Mouse (Mus musculus): ENCODE results near the gene Kcnk12.

Kcnk12 gene

GRCm38 (mm10) chr17:87797688-87798291 lies at the start of gene Kcnk12:
Gene Kcnk12 (minus strand): TSS chr17:87797994.
- no peak for DNase-seq (ENCODE audit: low read depth)

- no peak for DNase-seq (ENCODE audit: low read depth)
Observed at GRCm38 (mm10) chr17:87842156-87842555, 44.4 kb upstream of the Kcnk12 start.

GRCm38 (mm10) chr17:87840079-87840478 lies 42.3 kb upstream of the Kcnk12 start:
- no peak for DNase-seq (ENCODE audit: low read depth)

GRCm38 (mm10) chr17:87834850-87835249 lies 37.1 kb upstream of the Kcnk12 start:
- no peak for DNase-seq (ENCODE audit: low read depth)

GRCm38 (mm10) chr17:87826909-87827308 lies 29.1 kb upstream of the Kcnk12 start:
- DNase-seq (ENCODE audit: low read depth) = no peak

GRCm38 (mm10) chr17:87826036-87826560 lies 28.3 kb upstream of the Kcnk12 start:
- DNase-seq (ENCODE audit: low read depth) = no peak

- DNase-seq (ENCODE audit: low read depth) = no peak
Observed at GRCm38 (mm10) chr17:87825454-87826008, 27.7 kb upstream of the Kcnk12 start.

- DNase-seq (ENCODE audit: low read depth) = no peak
Observed at GRCm38 (mm10) chr17:87823031-87823430, 25.2 kb upstream of the Kcnk12 start.

GRCm38 (mm10) chr17:87809556-87809955 lies 11.8 kb upstream of the Kcnk12 start:
- DNase-seq (ENCODE audit: low read depth) = no peak

- no peak for DNase-seq (ENCODE audit: low read depth)
Observed at GRCm38 (mm10) chr17:87799948-87800340, 2.1 kb upstream of the Kcnk12 start.

- DNase-seq (ENCODE audit: low read depth) = no peak
Observed at GRCm38 (mm10) chr17:87799212-87799947, 1.6 kb upstream of the Kcnk12 start.

- DNase-seq (ENCODE audit: low read depth) = no peak
Observed at GRCm38 (mm10) chr17:87798423-87798941, 688 bp upstream of the Kcnk12 start.

- no peak for DNase-seq (ENCODE audit: low read depth)
Observed at GRCm38 (mm10) chr17:87796881-87797416, 845 bp downstream of the Kcnk12 start.

GRCm38 (mm10) chr17:87795927-87796714 lies 1.7 kb downstream of the Kcnk12 start:
- DNase-seq (ENCODE audit: low read depth) = no peak

GRCm38 (mm10) chr17:87794801-87795200 lies 3.0 kb downstream of the Kcnk12 start:
- DNase-seq (ENCODE audit: low read depth) = no peak

- no peak for DNase-seq (ENCODE audit: low read depth)
Observed at GRCm38 (mm10) chr17:87793331-87793730, 4.5 kb downstream of the Kcnk12 start.

- DNase-seq (ENCODE audit: low read depth) = no peak
Observed at GRCm38 (mm10) chr17:87792623-87793315, 5.0 kb downstream of the Kcnk12 start.

- DNase-seq (ENCODE audit: low read depth) = no peak
Observed at GRCm38 (mm10) chr17:87791517-87792098, 6.2 kb downstream of the Kcnk12 start.

- DNase-seq (ENCODE audit: low read depth) = no peak
Observed at GRCm38 (mm10) chr17:87790661-87791060, 7.1 kb downstream of the Kcnk12 start.

GRCm38 (mm10) chr17:87788216-87788615 lies 9.6 kb downstream of the Kcnk12 start:
- DNase-seq (ENCODE audit: low read depth) = no peak

GRCm38 (mm10) chr17:87787711-87788110 lies 10.1 kb downstream of the Kcnk12 start:
- no peak for DNase-seq (ENCODE audit: low read depth)

All from c-Kit-positive CD71-positive TER-119-negative erythroid progenitor cells, embryonic 14.5 days (primary cell).